Mouse (Mus musculus) thymus, postnatal 10 days (tissue): Measurements from ENCODE around the gene Arhgap11a.

Experiments used
- DNase-seq, 2 experiments: peaks; one replicate each; pipeline ENCODE4 v3.0.0; 2021; ENCODE audit warnings: low spot score in 2 of 2

The Arhgap11a gene

DNA sequence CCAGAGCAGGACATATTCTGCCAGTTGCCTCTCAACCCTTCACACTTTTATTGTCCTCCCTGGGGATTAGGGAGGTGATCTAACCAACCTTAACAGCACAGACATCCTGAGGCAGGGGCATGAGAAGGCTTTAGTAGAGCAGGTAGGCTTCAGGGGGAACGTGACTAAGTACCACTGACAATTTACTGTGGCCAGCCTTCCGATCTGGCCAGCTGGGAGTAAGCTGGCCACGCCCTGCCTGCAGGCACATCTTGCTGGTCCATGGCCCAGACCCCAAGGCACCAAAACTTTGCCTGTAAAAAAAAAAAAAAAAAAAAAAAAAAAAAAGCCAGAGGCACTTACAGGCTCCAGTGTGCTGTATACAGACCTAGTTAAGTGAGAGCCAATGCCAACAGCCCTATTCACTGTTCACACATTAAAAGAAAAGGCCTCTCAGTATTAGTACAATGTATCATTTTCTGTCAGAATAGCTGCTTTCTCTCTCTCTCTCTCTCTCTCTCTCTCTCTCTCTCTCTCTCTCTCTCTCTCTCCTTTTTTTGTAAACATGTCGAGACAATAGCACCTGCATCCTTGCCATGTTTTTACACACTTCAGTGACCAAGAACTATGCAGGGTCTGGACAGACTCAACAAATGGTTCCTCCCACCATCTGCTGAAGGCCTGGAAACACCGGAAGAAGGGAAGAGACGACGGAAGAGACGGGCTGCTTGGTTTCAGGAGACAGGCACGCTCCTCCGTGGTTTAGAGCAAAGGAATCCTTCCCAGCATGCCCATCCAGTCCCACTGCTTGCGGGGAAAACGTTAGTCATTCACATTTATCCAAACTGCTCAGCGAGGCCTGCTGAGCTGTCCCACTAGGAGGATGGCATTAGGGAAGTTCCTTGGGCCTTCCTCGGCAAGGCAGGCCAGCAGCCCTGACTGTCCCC, 30.5 kb downstream of the Arhgap11a start:
- DNase-seq = no peak

DNA sequence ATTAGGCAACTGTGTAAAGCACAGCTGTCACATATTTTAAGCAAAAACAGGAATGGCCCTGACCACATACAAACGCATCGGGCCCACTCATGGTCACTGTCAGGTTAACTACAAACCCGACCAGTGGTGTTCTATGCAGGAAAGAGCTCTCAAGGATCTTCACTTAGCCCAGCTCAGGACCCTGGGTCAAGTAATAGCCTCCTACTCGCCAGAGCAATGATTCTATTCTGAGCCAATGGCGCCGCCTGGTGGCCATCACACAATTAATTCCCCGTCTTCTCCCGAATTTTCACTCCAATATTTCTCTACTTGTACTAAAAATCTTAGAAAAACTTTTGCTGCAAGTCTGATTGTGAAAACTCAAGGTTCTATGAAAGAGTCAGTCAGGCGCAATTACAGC, 40.8 kb downstream of the Arhgap11a start:
- peak in 1 of 2 experiments; percentile 19 for DNase-seq

DNA sequence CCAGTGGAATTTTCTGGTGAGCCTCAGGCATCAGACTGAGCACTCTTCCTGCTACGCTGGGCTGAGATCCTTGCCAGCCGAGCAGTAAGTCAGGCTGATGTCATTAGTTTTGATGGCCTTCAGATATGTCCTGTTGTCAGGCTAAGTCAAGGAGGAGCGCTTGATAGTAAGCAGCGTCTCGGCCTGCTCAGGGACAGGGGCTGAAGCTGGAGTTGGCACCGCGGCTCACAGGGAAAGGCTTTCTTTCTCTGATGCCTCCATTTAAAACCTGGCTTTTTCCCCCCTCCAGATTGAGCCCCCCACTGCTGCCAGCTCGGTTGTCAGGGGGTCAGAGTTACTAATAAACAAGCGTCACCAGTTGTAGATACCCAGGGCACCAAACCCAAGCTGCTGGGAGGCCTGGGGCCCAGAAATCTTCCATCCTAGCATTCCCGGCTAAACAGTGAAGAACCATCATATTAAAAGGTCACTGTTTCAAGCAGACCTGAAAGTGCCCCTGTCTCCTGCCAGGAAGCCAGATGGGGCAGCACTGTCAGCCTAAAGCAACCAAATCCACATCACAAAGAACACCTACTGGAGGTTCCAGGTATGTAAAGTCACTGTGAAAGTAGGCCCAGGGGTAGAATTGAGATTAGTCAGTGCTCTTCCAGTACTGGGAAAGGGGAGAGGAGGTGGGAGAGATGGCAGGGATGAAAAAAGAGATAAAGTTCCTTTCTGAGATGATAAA, 41.4 kb downstream of the Arhgap11a start:
- DNase-seq = no peak

DNA sequence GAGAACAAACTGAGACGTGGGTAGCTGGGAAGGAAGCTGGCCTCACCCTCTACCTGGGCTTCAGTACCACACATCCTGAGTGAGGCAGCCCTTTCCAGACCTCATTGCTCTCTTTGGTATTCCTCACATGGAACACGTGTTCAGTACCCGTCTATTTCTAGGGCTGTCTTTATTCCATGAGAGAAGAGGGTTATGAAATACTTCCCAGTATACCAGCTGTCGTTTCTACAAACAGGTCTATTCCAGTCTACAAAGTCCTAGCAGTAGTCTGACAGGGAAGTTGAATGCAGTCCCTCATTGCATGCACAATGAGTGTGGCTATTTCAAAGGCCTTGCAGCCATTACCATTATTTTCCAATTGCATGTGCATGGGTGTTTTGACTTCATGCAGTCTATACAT, 42.7 kb downstream of the Arhgap11a start:
- DNase-seq = no peak

DNA sequence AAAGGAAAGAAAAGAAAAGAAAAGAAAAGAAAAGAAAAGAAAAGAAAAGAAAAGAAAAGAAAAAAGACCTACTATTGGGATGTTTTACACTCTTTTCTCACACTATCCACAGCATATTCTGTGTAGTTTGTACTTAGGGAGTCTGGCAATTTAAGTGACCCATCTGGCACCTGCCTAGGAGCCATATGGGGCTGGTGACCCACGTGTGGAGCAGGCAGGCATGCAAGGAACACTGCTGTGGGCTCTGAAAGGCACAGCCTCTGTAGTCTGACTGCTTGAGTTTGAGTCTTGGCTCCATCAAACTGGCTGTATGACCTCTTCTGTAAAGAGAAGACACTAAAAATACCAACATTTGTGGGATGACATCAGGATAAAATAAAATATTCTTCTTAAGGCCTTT, 44.7 kb downstream of the Arhgap11a start:
- DNase-seq = no peak

DNA sequence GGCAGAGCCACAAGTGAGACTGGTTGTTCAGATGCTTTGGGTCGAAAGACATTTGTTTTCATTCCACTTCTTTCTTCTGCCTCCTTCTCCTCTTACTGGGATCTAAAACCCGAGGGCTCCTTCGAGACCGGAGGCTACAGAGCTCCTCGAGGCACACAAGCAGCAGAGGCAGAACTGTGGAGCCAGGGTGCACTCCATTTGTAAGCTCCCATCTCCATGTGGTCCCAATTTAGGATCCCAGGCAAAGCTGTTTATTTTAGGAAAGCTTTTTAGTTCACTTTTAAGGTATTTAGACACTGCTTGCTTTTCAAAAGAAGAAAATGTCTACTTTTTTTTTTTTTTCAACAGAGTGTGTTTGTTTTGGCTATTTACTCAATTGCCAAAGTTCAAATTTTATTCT, 47.6 kb downstream of the Arhgap11a start:
- DNase-seq = no peak

DNA sequence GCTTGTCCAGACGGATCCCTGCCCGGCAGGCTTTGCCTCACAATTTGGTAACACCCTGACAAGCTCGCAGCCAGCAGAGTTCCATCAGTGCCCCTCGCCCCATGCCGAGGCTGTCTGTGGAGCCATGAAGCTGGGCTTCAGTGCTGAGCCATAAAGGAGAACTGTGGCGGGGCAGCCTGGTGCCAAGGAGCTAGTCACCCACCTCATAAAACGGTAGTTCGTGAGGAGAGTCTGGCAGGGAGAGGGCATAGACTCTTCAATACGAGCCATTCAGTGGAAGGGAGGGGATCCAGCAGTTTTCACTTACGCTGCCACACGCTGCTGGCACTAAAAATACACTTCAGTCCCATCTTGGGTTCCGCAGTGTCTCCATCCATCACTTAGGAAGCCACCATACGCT, 49.9 kb downstream of the Arhgap11a start:
- DNase-seq = no peak

DNA sequence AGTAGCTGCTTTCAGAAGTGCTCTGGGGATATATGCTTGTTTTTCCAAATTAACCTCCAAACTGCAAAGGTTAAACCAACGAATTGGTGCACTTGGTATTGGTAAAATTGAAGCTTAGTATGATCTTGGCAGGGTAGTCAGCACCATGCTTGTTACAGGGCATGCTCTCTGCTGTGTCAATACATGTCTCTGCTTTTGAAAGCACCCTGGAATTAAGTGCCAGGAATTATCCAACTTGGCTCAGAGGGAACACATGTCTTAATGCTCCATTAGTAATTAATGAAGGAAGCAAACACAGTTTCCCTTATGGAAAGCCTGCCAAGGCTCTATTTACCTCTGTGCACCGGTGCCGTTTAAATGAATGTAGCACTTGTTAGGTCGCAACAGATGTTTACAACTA, 53.3 kb downstream of the Arhgap11a start:
- DNase-seq = no peak

DNA sequence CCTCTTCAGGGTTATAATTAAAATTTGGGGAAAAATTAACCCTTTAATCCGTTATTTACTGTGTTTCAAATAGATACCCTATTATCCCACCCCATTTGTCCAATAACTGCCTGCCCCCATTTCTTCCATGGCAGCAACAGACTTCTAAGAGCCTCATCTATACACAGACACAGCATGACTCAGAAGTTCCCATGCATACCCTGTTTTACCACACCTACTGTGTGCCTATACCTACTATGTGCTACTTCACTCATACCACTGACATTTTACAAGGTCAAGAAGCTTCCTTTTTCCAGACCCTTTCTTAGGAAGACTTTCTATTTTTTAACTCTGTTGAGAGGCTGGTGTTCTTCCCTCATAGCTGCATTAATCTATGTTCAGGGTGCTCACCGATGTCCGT, 54.9 kb downstream of the Arhgap11a start:
- no peak for DNase-seq

DNA sequence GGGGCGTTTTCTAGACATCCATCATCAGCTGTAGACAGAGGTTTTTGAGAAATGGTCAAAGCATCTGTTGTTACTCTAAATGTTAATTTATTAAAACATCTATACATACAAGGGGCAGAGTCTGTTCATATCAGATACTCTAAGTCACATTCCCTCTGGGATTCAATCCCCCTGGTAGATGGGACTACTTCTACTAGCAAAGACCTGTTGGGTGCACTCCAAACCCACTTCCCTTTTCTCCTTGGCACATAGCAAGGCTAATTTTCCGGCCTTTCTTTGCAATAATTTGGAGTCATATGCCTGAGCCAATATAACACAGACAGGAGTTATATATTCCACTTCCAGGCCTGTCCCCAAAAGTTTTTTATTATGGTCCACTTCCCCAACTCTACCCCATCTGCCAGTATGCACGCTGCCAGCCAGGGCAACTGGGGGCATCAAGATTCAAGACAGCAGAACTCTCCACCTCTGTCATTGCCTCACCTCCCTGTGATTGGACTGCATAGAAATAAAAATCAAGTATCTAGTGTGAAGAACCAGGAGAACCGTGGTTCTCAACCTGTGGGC, 59.6 kb downstream of the Arhgap11a start:
- no peak for DNase-seq

DNA sequence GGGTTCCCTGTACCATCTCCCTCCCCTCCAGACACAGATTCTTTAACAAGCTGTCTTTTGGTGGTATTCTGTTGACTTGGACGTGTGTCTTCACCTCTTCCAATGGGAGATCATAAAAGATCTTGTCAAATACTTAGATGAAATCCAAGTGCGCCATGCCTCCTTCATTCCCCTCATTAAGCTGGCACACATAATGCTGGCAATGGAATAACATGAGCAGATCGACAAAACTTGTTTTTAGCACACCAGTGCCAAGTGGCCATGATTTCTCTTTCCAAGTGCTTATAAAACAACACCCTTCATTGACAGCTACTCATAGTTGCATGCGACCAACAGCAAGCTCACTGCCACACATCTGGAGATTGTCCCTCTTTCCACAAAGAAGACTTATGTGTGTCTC, 60.6 kb downstream of the Arhgap11a start:
- DNase-seq = no peak

DNA sequence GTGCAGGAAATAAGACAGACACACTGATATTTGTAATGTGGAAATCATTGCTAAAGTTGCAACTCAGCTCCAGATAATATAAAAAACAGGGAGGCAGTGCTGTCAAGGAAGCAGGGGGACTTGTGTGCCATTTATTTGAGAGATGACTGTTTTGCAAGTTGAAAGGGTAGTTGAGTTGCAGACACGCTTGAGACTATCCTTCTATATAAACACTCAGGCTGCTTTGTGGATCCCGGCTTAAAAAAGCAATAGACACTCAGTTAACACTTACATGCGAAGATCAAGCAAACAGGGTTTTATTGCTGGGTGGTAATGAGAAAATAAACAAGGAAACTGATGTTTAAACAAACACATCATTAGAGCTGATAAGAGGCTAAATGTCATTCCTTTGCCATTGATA, 63.6 kb downstream of the Arhgap11a start:
- no peak for DNase-seq

DNA sequence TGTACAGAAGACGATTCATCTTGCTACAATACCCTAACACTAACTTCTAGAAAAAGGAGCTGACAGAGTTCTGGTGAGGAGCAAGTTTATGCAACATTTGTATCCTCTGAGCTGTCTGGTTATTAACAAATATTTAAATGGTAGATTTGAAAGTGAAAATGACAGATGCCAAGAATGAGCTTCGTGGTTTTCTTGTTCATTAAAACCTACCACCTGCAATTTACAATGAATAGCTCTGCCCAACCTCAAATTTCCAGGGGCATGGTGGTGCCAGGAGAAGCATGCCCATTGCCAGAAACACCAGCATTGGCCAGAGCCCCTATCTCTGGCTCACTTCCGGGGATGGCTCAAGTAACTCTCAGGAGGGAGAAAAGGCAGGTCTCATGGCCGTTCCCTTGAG, 66.9 kb downstream of the Arhgap11a start:
- DNase-seq = no peak
